Mouse (Mus musculus) hindbrain, embryonic 12.5 days (tissue): ENCODE data around the gene Ascl2. TPM values are rescaled to one million over a fixed set of nuclear protein-coding genes. Genes with fewer than 3 reads are reported as not detected.

ENCODE experiments used
- ATAC-seq: fragments of 200-750 bp; cut with Nextera tagmentation; 2 replicates; pipeline ENCODE4 v1.8.0; 2017; ENCODE audit warnings: moderate TSS enrichment; ENCODE audit not compliant: low FRiP score
- H3K27ac ChIP-seq: fragments of 300-500 bp; sonication (generic); 2 replicates; pipeline ENCODE4 v1.5.1; 2016; ENCODE audit warnings: mild to moderate bottlenecking
- H3K27me3 ChIP-seq: fragments of 300-500 bp; sonication (generic); 2 replicates; pipeline ENCODE4 v1.6.1; 2016; ENCODE audit warnings: mild to moderate bottlenecking
- H3K36me3 ChIP-seq: fragments of 300-500 bp; sonication (generic); 2 replicates; pipeline ENCODE4 v1.6.1; 2016; ENCODE audit warnings: mild to moderate bottlenecking
- H3K4me1 ChIP-seq: fragments of 300-500 bp; sonication (generic); 2 replicates; pipeline ENCODE4 v1.6.1; 2016
- H3K4me2 ChIP-seq: fragments of 300-500 bp; sonication (generic); replicated peaks from 2 replicates; pipeline ENCODE4 v1.6.1; 2016; ENCODE audit warnings: mild to moderate bottlenecking
- H3K4me3 ChIP-seq: fragments of 300-500 bp; sonication (generic); 2 replicates; pipeline ENCODE4 v1.5.1; 2016; ENCODE audit warnings: mild to moderate bottlenecking
- H3K9ac ChIP-seq: fragments of 300-500 bp; sonication (generic); 2 replicates; pipeline ENCODE4 v1.6.1; 2016; ENCODE audit warnings: mild to moderate bottlenecking, moderate library complexity
- H3K9me3 ChIP-seq: fragments of 300-500 bp; sonication (generic); replicated peaks from 2 replicates; pipeline ENCODE4 v1.6.1; 2016; ENCODE audit warnings: mild to moderate bottlenecking
- WGBS: fragments of 180-500 bp; shearing (Covaris S2); methylation state at CpG from one replicate; pipeline ENCODE4 v1.1.7; 2016; 5-methylcytosine and 5-hydroxymethylcytosine counted together
- polyA plus RNA-seq: library from polyadenylated mRNA; unstranded; fragments of >200 nt; fragmentation: Nextera tagmentation; extraction: Ambion mirVana; gene quantifications from 2 replicates; pipeline ENCODE4 v1.2.1, GENCODE M21; 2016

Gene Ascl2
- polyA plus RNA-seq, 1 experiment from 2014 or later: 0.41 TPM

- Histone ChIP-seq H3K9me3 (no peaks in the 10 kb centered on the region), H3K27ac (no peak overlapping the region), H3K9ac (no peak overlapping the region), H3K4me3 (no peak overlapping the region), H3K36me3 (no peaks in the 10 kb centered on the region), H3K4me1 (no peaks in the 10 kb centered on the region), H3K4me2 (no peak overlapping the region), H3K27me3 (no peaks in the 10 kb centered on the region)
- ATAC-seq: no peak
- 70% methylated on average over 3 of the region's 3 CpGs for WGBS
These were observed 36.6 kb downstream of the Ascl2 start for GRCm38 (mm10) chr7:142932469-142932868.

GRCm38 (mm10) chr7:142931028-142931427 is 38.0 kb downstream of the Ascl2 start, which contains the start of gene Th:
Gene Th (minus strand): TSS chr7:142931128.
- Histone ChIP-seq H3K27ac (no peak within 1 kb of the TSS), H3K4me2 (no peak within 1 kb of the TSS), H3K4me3 (no peak within 1 kb of the TSS), H3K36me3 (no peaks in the 10 kb centered on the region), H3K9ac (no peak within 1 kb of the TSS), H3K4me1 (no peaks in the 10 kb centered on the region), H3K9me3 (no peaks in the 10 kb centered on the region), H3K27me3 (no peaks in the 10 kb centered on the region)
- ATAC-seq: no peak
- WGBS: 87% methylated on average over 3 of the region's 3 CpGs

DNA sequence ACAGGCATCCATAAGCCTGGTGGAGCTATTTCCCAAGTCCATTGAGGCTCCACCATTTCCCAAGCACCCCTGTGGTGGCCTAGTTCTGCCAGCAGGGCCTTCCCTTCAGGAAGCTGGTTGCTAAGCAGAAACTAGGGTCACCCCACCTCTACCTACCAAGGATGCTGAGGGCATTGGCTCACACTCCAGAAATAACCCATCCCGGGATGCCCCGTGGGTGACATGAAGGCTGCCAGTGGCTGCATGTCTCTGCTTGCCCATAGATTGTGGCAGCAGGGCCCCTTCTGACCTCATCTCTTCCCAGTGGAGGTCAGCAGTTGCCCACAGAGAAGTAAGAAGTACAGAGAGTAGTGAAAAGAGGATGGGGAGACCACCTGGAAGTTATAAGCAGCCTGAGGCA is 39.5 kb downstream of the Ascl2 start:
- 89% methylated on average over 2 of the region's 2 CpGs for WGBS

GRCm38 (mm10) chr7:142927293-142927692 is 41.8 kb downstream of the Ascl2 start:
- Histone ChIP-seq H3K27me3 (no peaks in the 10 kb centered on the region; the same call in 1 of the 2 replicates), H3K4me1 (no peaks in the 10 kb centered on the region), H3K9me3 (no peaks in the 10 kb centered on the region), H3K36me3 (no peaks in the 10 kb centered on the region), H3K4me3 (no peak overlapping the region), H3K9ac (no peak overlapping the region), H3K27ac (no peak overlapping the region), H3K4me2 (no peak overlapping the region)
- ATAC-seq: no peak
- WGBS: 88% methylated on average over 8 of the region's 8 CpGs

More for the DNA sequence above, 39.5 kb downstream of the Ascl2 start:
- Histone ChIP-seq H3K27ac (no peak overlapping the region), H3K9ac (no peak overlapping the region), H3K27me3 (no peaks in the 10 kb centered on the region), H3K36me3 (no peaks in the 10 kb centered on the region), H3K4me3 (no peak overlapping the region), H3K4me1 (no peaks in the 10 kb centered on the region), H3K4me2 (no peak overlapping the region), H3K9me3 (no peaks in the 10 kb centered on the region)
- no peak for ATAC-seq

- no peaks in the 10 kb centered on the region for H3K36me3 ChIP-seq
- WGBS: 34% methylated on average over 8 of the region's 8 CpGs
- no peaks in the 10 kb centered on the region for H3K9me3 ChIP-seq
- H3K4me2 ChIP-seq: no peak overlapping the region
- no peak overlapping the region for H3K9ac ChIP-seq
- no peak overlapping the region for H3K27ac ChIP-seq
- peaks cover 9% of the 10 kb centered on the region for H3K4me1 ChIP-seq
- ATAC-seq: peak; percentile 86
- H3K4me3 ChIP-seq: no peak overlapping the region
- H3K27me3 ChIP-seq: no peaks in the 10 kb centered on the region; the same call in 1 of the 2 replicates
These were observed 50.1 kb downstream of the Ascl2 start for GRCm38 (mm10) chr7:142918641-142919628.

GRCm38 (mm10) chr7:142917659-142918058 is 51.4 kb downstream of the Ascl2 start:
- Histone ChIP-seq H3K27ac (no peak overlapping the region), H3K36me3 (no peaks in the 10 kb centered on the region), H3K4me2 (no peak overlapping the region), H3K9ac (no peak overlapping the region), H3K4me1 (peaks cover 9% of the 10 kb centered on the region), H3K9me3 (no peaks in the 10 kb centered on the region), H3K4me3 (no peak overlapping the region), H3K27me3 (no peaks in the 10 kb centered on the region; the same call in 1 of the 2 replicates)
- no peak for ATAC-seq
- WGBS: 81% methylated on average over 5 of the region's 5 CpGs

Other genes with a start within 250 kb of the Ascl2 start
- gene Ins2, start 225.9 kb downstream of the Ascl2 start, polyA plus RNA-seq: 0.60 TPM in 1 of 2 replicates, not detected in the other
- gene Th, start 38.1 kb downstream of the Ascl2 start, polyA plus RNA-seq: 14.9 and 15.1 TPM in 2 replicates
- gene Tspan32, start 35.8 kb upstream of the Ascl2 start, polyA plus RNA-seq: 2.2 and 2.8 TPM in 2 replicates
- gene Cd81, start 83.5 kb upstream of the Ascl2 start, polyA plus RNA-seq: 251 and 261 TPM in 2 replicates
- 83.3 and 88.7 TPM in 2 replicates for gene Tssc4, start 100.0 kb upstream of the Ascl2 start, polyA plus RNA-seq
- 3.1 and 3.4 TPM in 2 replicates for gene Trpm5, start 125.4 kb upstream of the Ascl2 start, polyA plus RNA-seq
- 1.0 and 2.0 TPM in 2 replicates for gene Kcnq1, start 137.1 kb upstream of the Ascl2 start, polyA plus RNA-seq